Mouse (Mus musculus) lung, postnatal 0 days (tissue): Measurements from ENCODE around the gene Ctc1. TPM values are rescaled to one million over a fixed set of nuclear protein-coding genes. Genes with fewer than 3 reads are reported as not detected.
"Not testable (repeated sequence)": the region's sequence is repeated elsewhere in the genome, so short reads cannot be mapped to it uniquely, and the experiment has no call there.

Source experiments
- ATAC-seq: fragments of 200-750 bp; cut with Nextera tagmentation; 2 replicates; pipeline ENCODE4 v1.8.0; 2017; ENCODE audit warnings: moderate library complexity
- DNase-seq: peaks from one replicate; pipeline ENCODE4 v3.0.0-alpha.2; 2016; ENCODE audit warnings: low spot score
- H3K27ac ChIP-seq: fragments of 300-500 bp; sonication (generic); 2 replicates; pipeline ENCODE4 v1.5.1; 2014; ENCODE audit warnings: antibody characterized with exemption, mild to moderate bottlenecking, low read length, mixed read lengths
- H3K27me3 ChIP-seq: fragments of 300-500 bp; sonication (generic); replicated peaks from 2 replicates; pipeline ENCODE4 v1.6.1; 2014; ENCODE audit warnings: low read length, mixed read lengths; ENCODE audit not compliant: insufficient read depth
- H3K36me3 ChIP-seq: fragments of 300-500 bp; sonication (generic); 2 replicates; pipeline ENCODE4 v1.6.1; 2014; ENCODE audit warnings: low read length, mixed read lengths; ENCODE audit not compliant: insufficient read depth
- H3K4me1 ChIP-seq: fragments of 300-500 bp; sonication (generic); 2 replicates; pipeline ENCODE4 v1.6.1; 2014; ENCODE audit warnings: antibody characterized with exemption, low read depth, low read length, mixed read lengths; ENCODE audit not compliant: insufficient read depth
- H3K4me2 ChIP-seq: fragments of 300-500 bp; sonication (generic); replicated peaks from 2 replicates; pipeline ENCODE4 v1.6.1; 2014; ENCODE audit warnings: low read depth, mild to moderate bottlenecking, low read length, moderate library complexity, mixed read lengths
- H3K4me3 ChIP-seq: fragments of 300-500 bp; sonication (generic); 2 replicates; pipeline ENCODE4 v1.5.1; 2014; ENCODE audit warnings: low read depth, low read length
- H3K9ac ChIP-seq: fragments of 300-500 bp; sonication (generic); replicated peaks from 2 replicates; pipeline ENCODE4 v1.6.1; 2014; ENCODE audit warnings: low read depth, mild to moderate bottlenecking
- H3K9me3 ChIP-seq: fragments of 300-500 bp; sonication (generic); 2 replicates; pipeline ENCODE4 v1.6.1; 2016; ENCODE audit warnings: low read length, mixed read lengths
- CTCF ChIP-seq: IDR thresholded peaks from 2 replicates; pipeline ENCODE4 v1.5.1; 2016; ENCODE audit warnings: antibody characterized with exemption, mild to moderate bottlenecking
- EP300 ChIP-seq: IDR thresholded peaks from 2 replicates; pipeline ENCODE4 v1.6.1; 2016; ENCODE audit warnings: antibody characterized with exemption, mild to moderate bottlenecking, control low read depth
- WGBS: fragments of 180-500 bp; shearing (Covaris S2); extraction: QIAGEN DNeasy Blood & Tissue Kit; methylation state at CpG from one replicate; pipeline ENCODE4 v1.1.7; 2014; 5-methylcytosine and 5-hydroxymethylcytosine counted together
- polyA plus RNA-seq: library from polyadenylated mRNA; unstranded; fragments of >200 nt; fragmentation: Nextera tagmentation; extraction: Ambion mirVana; gene quantifications from 2 replicates; pipeline ENCODE4 v1.2.1, GENCODE M21; 2015

The Ctc1 gene
- polyA plus RNA-seq, result 12.2 and 12.3 TPM in 2 replicates

- H3K4me3 ChIP-seq, result peak within 1 kb of the TSS; percentile 52
- H3K36me3 ChIP-seq, result no peaks in the 10 kb centered on the region
- no peak for TF ChIP-seq EP300
- peak; percentile 81 for TF ChIP-seq CTCF
- peaks cover 5% of the 10 kb centered on the region; the same call in 1 of the 2 replicates for H3K4me1 ChIP-seq
- H3K4me2 ChIP-seq, result peak within 1 kb of the TSS; percentile 66
- peak within 1 kb of the TSS; percentile 63 for H3K9ac ChIP-seq
- no peaks in the 10 kb centered on the region for H3K9me3 ChIP-seq
- DNase-seq, result peak; percentile 97
- no peaks in the 10 kb centered on the region for H3K27me3 ChIP-seq
- H3K27ac ChIP-seq, result peak within 1 kb of the TSS; percentile 77
- 2% methylated on average over 38 of the region's 38 CpGs for WGBS
- peak; percentile 95 for ATAC-seq
These were observed at the start of gene Ctc1 for GRCm38 (mm10) chr11:69015644-69016441. TSS of gene Ctc1 (plus strand) at chr11:69015911.

GRCm38 (mm10) chr11:68966554-68966953 lies 49.2 kb upstream of the Ctc1 start:
- Histone ChIP-seq H3K9ac (no peak overlapping the region), H3K9me3 (no peaks in the 10 kb centered on the region), H3K36me3 (no peaks in the 10 kb centered on the region), H3K27me3 (no peaks in the 10 kb centered on the region), H3K4me2 (no peak overlapping the region; the same call in 1 of the 2 replicates), H3K4me3 (no peak overlapping the region), H3K27ac (no peak overlapping the region), H3K4me1 (peaks cover 10% of the 10 kb centered on the region; the same call in 1 of the 2 replicates)
- no peak for DNase-seq
- ATAC-seq, result no peak
- 24% methylated on average over 1 of the region's 1 CpGs for WGBS
- TF ChIP-seq EP300 (no peak), CTCF (no peak)

- Histone ChIP-seq H3K27me3 (no peaks in the 10 kb centered on the region), H3K4me1 (peaks cover 10% of the 10 kb centered on the region; the same call in 1 of the 2 replicates), H3K4me2 (peak within 1 kb of the TSS; percentile 79), H3K4me3 (peak within 1 kb of the TSS; percentile 52), H3K9ac (0 out of 2 replicates have a peak within 1 kb of the TSS, but pooled peaks have one; percentile 26), H3K9me3 (no peaks in the 10 kb centered on the region), H3K27ac (peak within 1 kb of the TSS; percentile 38; the same call in 1 of the 2 replicates), H3K36me3 (no peaks in the 10 kb centered on the region)
- WGBS, result 1% methylated on average over 50 of the region's 50 CpGs
- TF ChIP-seq EP300, result peak; percentile 12; the same call in 1 of the 2 replicates
- peak; percentile 44 for TF ChIP-seq CTCF
- peak; percentile 96 for DNase-seq
- peak; percentile 97 for ATAC-seq
These were observed 48.1 kb upstream of the Ctc1 start, which contains the start of gene Slc25a35 for GRCm38 (mm10) chr11:68967337-68968282. TSS of gene Slc25a35 (plus strand) at chr11:68968131.

- Histone ChIP-seq H3K9ac (no peak overlapping the region), H3K27me3 (no peaks in the 10 kb centered on the region), H3K4me2 (0 out of 2 replicates have a peak overlapping the region, but pooled peaks have one; percentile 79), H3K4me1 (peaks cover 10% of the 10 kb centered on the region; the same call in 1 of the 2 replicates), H3K27ac (no peak overlapping the region), H3K4me3 (no peak overlapping the region), H3K36me3 (no peaks in the 10 kb centered on the region), H3K9me3 (no peaks in the 10 kb centered on the region)
- WGBS, result 87% methylated on average over 11 of the region's 11 CpGs
- TF ChIP-seq EP300 (no peak), CTCF (no peak)
- no peak for DNase-seq
- no peak for ATAC-seq
These were observed 47.0 kb upstream of the Ctc1 start for GRCm38 (mm10) chr11:68968752-68969151.

- peak; percentile 69 for DNase-seq
- no peak for ATAC-seq
- Histone ChIP-seq H3K4me1 (peaks cover 10% of the 10 kb centered on the region; the same call in 1 of the 2 replicates), H3K27ac (no peak overlapping the region), H3K4me3 (no peak overlapping the region), H3K27me3 (no peaks in the 10 kb centered on the region), H3K36me3 (no peaks in the 10 kb centered on the region), H3K9me3 (no peaks in the 10 kb centered on the region), H3K4me2 (no peak overlapping the region), H3K9ac (no peak overlapping the region)
- no peak for TF ChIP-seq EP300
- TF ChIP-seq CTCF, result no peak
- 45% methylated on average over 4 of the region's 4 CpGs for WGBS
These were observed 45.5 kb upstream of the Ctc1 start for GRCm38 (mm10) chr11:68970232-68970631.

GRCm38 (mm10) chr11:68973250-68974058 lies 42.3 kb upstream of the Ctc1 start:
- peak overlapping the region; percentile 63 for H3K4me2 ChIP-seq
- DNase-seq (peak; percentile 88), ATAC-seq (peak; percentile 93)
- WGBS, result under 1% methylated on average over 37 of the region's 38 CpGs
- not testable (repeated sequence) for H3K4me1 ChIP-seq, H3K27me3 ChIP-seq, H3K9me3 ChIP-seq, H3K27ac ChIP-seq, H3K36me3 ChIP-seq, H3K9ac ChIP-seq
- peak overlapping the region; percentile 34 for H3K4me3 ChIP-seq
